Comparison of ENCODE assay signal across 14 mouse cellular contexts in genomic region chrX:7314645-7315044, GRCm38 (mm10). TPM values are rescaled to one million over a fixed set of nuclear protein-coding genes. Genes with fewer than 3 reads are reported as not detected.
A peak's percentile ranks its signal among the peaks of the same experiment; 100 is the strongest.
DNase-seq lines count a peak whose midpoint lies in the region; ATAC-seq and TF ChIP-seq lines count a peak whose summit lies in the region.
"Had no signal": no experiment of that assay in that cellular context is flagged by ENCODE, and none has a peak within 500 bp of the region (broad histone marks: within the 10 kb centered on the region; RNA-seq: fewer than 3 reads in every experiment).

No protein-coding gene starts in this region.

- DNase-seq in gastrocnemius, adult 2 months: no peak
- no peak for DNase-seq in gastrocnemius, postnatal 10 days
- DNase-seq in hindbrain, embryonic 10.5 days (ENCODE audit: low spot score): peak; percentile 2
- peak; percentile 9 for DNase-seq in embryo, embryonic 10 days (ENCODE audit: low spot score)
- peak; percentile 29 for DNase-seq in limb, embryonic 10.5 days (ENCODE audit: low spot score)
- no peak for DNase-seq in frontal cortex, postnatal 10 days (ENCODE audit: low spot score in 2 of 2)
- no peak for DNase-seq in adrenal gland, adult 2 months
- DNase-seq: cerebellum, postnatal 36 days; kidney, postnatal 36 days; liver, embryonic 13.5 days; lung, postnatal 36 days had no signal

- intact Hi-C loops in gastrocnemius, adult 2 months (cut with DNase I): no loop called here

- no peak for TF ChIP-seq CTCF in gastrocnemius, adult 2 months (IDR thresholded peaks at IDR 0.05)

- no peaks in the 10 kb centered on the region for H3K36me3 ChIP-seq in hindbrain, embryonic 10.5 days
- H3K36me3 ChIP-seq in hindbrain, embryonic 12.5 days: no peaks in the 10 kb centered on the region
- no peaks in the 10 kb centered on the region for H3K36me3 ChIP-seq in limb, embryonic 10.5 days
- H3K36me3 ChIP-seq: liver, embryonic 13.5 days had no signal

- peak overlapping the region; percentile 51 for H3K4me3 ChIP-seq in gastrocnemius, adult 2 months
- H3K4me3 ChIP-seq in hindbrain, embryonic 10.5 days: no peak overlapping the region
- H3K4me3 ChIP-seq in hindbrain, embryonic 12.5 days: no peak overlapping the region
- no peak overlapping the region for H3K4me3 ChIP-seq in limb, embryonic 10.5 days
- H3K4me3 ChIP-seq: left cerebral cortex, adult 2 months; liver, embryonic 13.5 days had no signal

- no peaks in the 10 kb centered on the region for H3K9me3 ChIP-seq in hindbrain, embryonic 10.5 days
- H3K9me3 ChIP-seq in hindbrain, embryonic 12.5 days (replicated peaks): no peaks in the 10 kb centered on the region
- H3K9me3 ChIP-seq in limb, embryonic 10.5 days (replicated peaks): no peaks in the 10 kb centered on the region
- H3K9me3 ChIP-seq: liver, embryonic 13.5 days had no signal

- no peak overlapping the region; the same call in 1 of the 2 replicates for H3K27ac ChIP-seq in gastrocnemius, adult 2 months
- no peak overlapping the region for H3K27ac ChIP-seq in hindbrain, embryonic 10.5 days
- H3K27ac ChIP-seq in hindbrain, embryonic 12.5 days: no peak overlapping the region
- H3K27ac ChIP-seq in limb, embryonic 10.5 days: peak overlapping the region; percentile 42; the same call in 1 of the 2 replicates
- H3K27ac ChIP-seq: left cerebral cortex, adult 2 months; liver, embryonic 13.5 days had no signal

- H3K27me3 ChIP-seq in hindbrain, embryonic 10.5 days (ENCODE audit: insufficient read depth, poor library complexity, severe bottlenecking): no peaks in the 10 kb centered on the region
- no peaks in the 10 kb centered on the region for H3K27me3 ChIP-seq in hindbrain, embryonic 12.5 days
- H3K27me3 ChIP-seq in limb, embryonic 10.5 days (ENCODE audit: low read depth, poor library complexity, severe bottlenecking): peaks cover 9% of the 10 kb centered on the region; the same call in 1 of the 2 replicates
- H3K27me3 ChIP-seq: liver, embryonic 13.5 days had no signal

- no peak overlapping the region for H3K4me2 ChIP-seq in hindbrain, embryonic 12.5 days (replicated peaks)
- H3K4me2 ChIP-seq: liver, embryonic 13.5 days had no signal

- no peaks in the 10 kb centered on the region for H3K4me1 ChIP-seq in hindbrain, embryonic 10.5 days (replicated peaks)
- H3K4me1 ChIP-seq in hindbrain, embryonic 12.5 days: no peaks in the 10 kb centered on the region
- H3K4me1 ChIP-seq in limb, embryonic 10.5 days: peaks cover 17% of the 10 kb centered on the region; the same call in 1 of the 2 replicates
- H3K4me1 ChIP-seq: liver, embryonic 13.5 days had no signal

- WGBS in hindbrain, embryonic 10.5 days: 40% methylated on average over 4 of the region's 4 CpGs
- 57% methylated on average over 4 of the region's 4 CpGs for WGBS in hindbrain, embryonic 12.5 days
- WGBS in limb, embryonic 10.5 days: 33% methylated on average over 4 of the region's 4 CpGs

- no peak for ATAC-seq in hindbrain, embryonic 12.5 days (ENCODE audit: low FRiP score)
- ATAC-seq: midbrain, embryonic 16.5 days had no signal

- H3K9ac ChIP-seq in hindbrain, embryonic 12.5 days: no peak overlapping the region
- H3K9ac ChIP-seq: liver, embryonic 13.5 days had no signal

RNA-seq across cellular contexts. Expression of gene Clcn5, which starts 4.5 kb away (rescaled TPM):
- total RNA-seq in gastrocnemius, adult 2 months (2021): 1 to 10 TPM; 2.3 to 2.8 TPM
- 10 to 100 TPM; 28.6 to 37.7 TPM for total RNA-seq in gastrocnemius, postnatal 10 days (2021)
- 8.6 and 13.7 TPM in 2 replicates for polyA plus RNA-seq in hindbrain, embryonic 10.5 days (2016; fragmentation: Nextera tagmentation; extraction: Ambion mirVana)
- polyA plus RNA-seq in hindbrain, embryonic 12.5 days (2016; fragmentation: Nextera tagmentation; extraction: Ambion mirVana): 13.5 and 17.4 TPM in 2 replicates
- 12.8 and 17.8 TPM in 2 replicates for polyA plus RNA-seq in limb, embryonic 10.5 days (2016; fragmentation: Nextera tagmentation; extraction: Ambion mirVana)
- 10 to 100 TPM; 26.7 to 29.8 TPM for total RNA-seq in adrenal gland, adult 2 months (2021)
- polyA plus RNA-seq in adrenal gland, adult 2 months (2012; rRNA removed): 3.2 and 3.4 TPM in 2 replicates

Comparison
In these comparisons a context has a peak if more than half of its experiments do, and no peak if none do; other contexts are left out.
1. DNase-seq: peak in hindbrain, embryonic 10.5 days (single experiment), embryo, embryonic 10 days (single experiment) and limb, embryonic 10.5 days (single experiment); none in gastrocnemius, adult 2 months (single experiment), gastrocnemius, postnatal 10 days (single experiment), frontal cortex, postnatal 10 days (0 of 2) and adrenal gland, adult 2 months (single experiment).